Mouse (Mus musculus): ENCODE data around the gene Gabrb2.
A peak's percentile ranks its signal among the peaks of the same experiment; 100 is the strongest.

Gene Gabrb2

GRCm38 (mm10) chr11:42418996-42419782, at the start of gene Gabrb2:
Gene Gabrb2, plus strand, starts transcription at chr11:42419757.
- peak; percentile 2 for DNase-seq (ENCODE audit: low read depth, low spot score)

GRCm38 (mm10) chr11:42378983-42379382, 40.6 kb upstream of the Gabrb2 start:
- no peak for DNase-seq (ENCODE audit: low read depth, low spot score)

- no peak for DNase-seq (ENCODE audit: low read depth, low spot score)
Measured at GRCm38 (mm10) chr11:42386486-42386885, 33.1 kb upstream of the Gabrb2 start.

- no peak for DNase-seq (ENCODE audit: low read depth, low spot score)
Measured at GRCm38 (mm10) chr11:42390682-42391290, 28.8 kb upstream of the Gabrb2 start.

- no peak for DNase-seq (ENCODE audit: low read depth, low spot score)
Measured at GRCm38 (mm10) chr11:42393451-42393850, 26.1 kb upstream of the Gabrb2 start.

- peak; percentile 35 for DNase-seq (ENCODE audit: low read depth, low spot score)
Measured at GRCm38 (mm10) chr11:42419791-42420633, 455 bp downstream of the Gabrb2 start.

GRCm38 (mm10) chr11:42420634-42421470, 1.3 kb downstream of the Gabrb2 start:
- DNase-seq (ENCODE audit: low read depth, low spot score) = peak; percentile 64

GRCm38 (mm10) chr11:42423231-42423630, 3.7 kb downstream of the Gabrb2 start:
- peak; percentile 62 for DNase-seq (ENCODE audit: low read depth, low spot score)

- no peak for DNase-seq (ENCODE audit: low read depth, low spot score)
Measured at GRCm38 (mm10) chr11:42431495-42431894, 11.9 kb downstream of the Gabrb2 start.

- DNase-seq (ENCODE audit: low read depth, low spot score) = no peak
Measured at GRCm38 (mm10) chr11:42438978-42439377, 19.4 kb downstream of the Gabrb2 start.

GRCm38 (mm10) chr11:42443641-42444040, 24.1 kb downstream of the Gabrb2 start:
- no peak for DNase-seq (ENCODE audit: low read depth, low spot score)

- DNase-seq (ENCODE audit: low read depth, low spot score) = no peak
Measured at GRCm38 (mm10) chr11:42448929-42449328, 29.4 kb downstream of the Gabrb2 start.

GRCm38 (mm10) chr11:42464136-42464535, 44.6 kb downstream of the Gabrb2 start:
- no peak for DNase-seq (ENCODE audit: low read depth, low spot score)

GRCm38 (mm10) chr11:42468381-42468780, 48.8 kb downstream of the Gabrb2 start:
- DNase-seq (ENCODE audit: low read depth, low spot score) = no peak

- DNase-seq (ENCODE audit: low read depth, low spot score) = no peak
Measured at GRCm38 (mm10) chr11:42474523-42474922, 55.0 kb downstream of the Gabrb2 start.

- DNase-seq (ENCODE audit: low read depth, low spot score) = no peak
Measured at GRCm38 (mm10) chr11:42487625-42488024, 68.1 kb downstream of the Gabrb2 start.

- no peak for DNase-seq (ENCODE audit: low read depth, low spot score)
Measured at GRCm38 (mm10) chr11:42501166-42501565, 81.6 kb downstream of the Gabrb2 start.

- DNase-seq (ENCODE audit: low read depth, low spot score) = no peak
Measured at GRCm38 (mm10) chr11:42505436-42505835, 85.9 kb downstream of the Gabrb2 start.

- DNase-seq (ENCODE audit: low read depth, low spot score) = no peak
Measured at GRCm38 (mm10) chr11:42505911-42506310, 86.4 kb downstream of the Gabrb2 start.

GRCm38 (mm10) chr11:42521960-42522359, 102.4 kb downstream of the Gabrb2 start:
- DNase-seq (ENCODE audit: low read depth, low spot score) = no peak

GRCm38 (mm10) chr11:42528226-42528881, 108.8 kb downstream of the Gabrb2 start:
- DNase-seq (ENCODE audit: low read depth, low spot score) = no peak

All from ZHBTc4 (cell line).